Mouse (Mus musculus) embryonic facial prominence, embryonic 15.5 days (tissue): ENCODE results near the gene Erich2. TPM values are rescaled to one million over a fixed set of nuclear protein-coding genes. Genes with fewer than 3 reads are reported as not detected.

Source experiments
- ATAC-seq: fragments of 200-750 bp; cut with Nextera tagmentation; 2 replicates; pipeline ENCODE4 v1.8.0; 2017; ENCODE audit warnings: low read depth, moderate TSS enrichment; ENCODE audit not compliant: insufficient number of reproducible peaks, low FRiP score, low TSS enrichment
- H3K27ac ChIP-seq: fragments of 300-500 bp; sonication (generic); replicated peaks from 2 replicates; pipeline ENCODE4 v1.5.1; 2015; ENCODE audit warnings: mild to moderate bottlenecking, inconsistent platforms
- H3K27me3 ChIP-seq: fragments of 300-500 bp; sonication (generic); 2 replicates; pipeline ENCODE4 v1.6.1; 2015; ENCODE audit warnings: inconsistent platforms
- H3K36me3 ChIP-seq: fragments of 300-500 bp; sonication (generic); 2 replicates; pipeline ENCODE4 v1.6.1; 2015; ENCODE audit warnings: mild to moderate bottlenecking, inconsistent platforms
- H3K4me1 ChIP-seq: fragments of 300-500 bp; sonication (generic); 2 replicates; pipeline ENCODE4 v1.6.1; 2015; ENCODE audit warnings: inconsistent platforms
- H3K4me2 ChIP-seq: fragments of 300-500 bp; sonication (generic); replicated peaks from 2 replicates; pipeline ENCODE4 v1.6.1; 2015; ENCODE audit warnings: mild to moderate bottlenecking, inconsistent platforms
- H3K4me3 ChIP-seq: fragments of 300-500 bp; sonication (generic); replicated peaks from 2 replicates; pipeline ENCODE4 v1.5.1; 2015; ENCODE audit warnings: mild to moderate bottlenecking, inconsistent platforms
- H3K9ac ChIP-seq: fragments of 300-500 bp; sonication (generic); 2 replicates; pipeline ENCODE4 v1.6.1; 2015; ENCODE audit warnings: inconsistent platforms
- H3K9me3 ChIP-seq: fragments of 300-500 bp; sonication (generic); replicated peaks from 2 replicates; pipeline ENCODE4 v1.6.1; 2016; ENCODE audit warnings: inconsistent platforms
- WGBS: fragments of 180-500 bp; shearing (Covaris S2); methylation state at CpG from one replicate; pipeline ENCODE4 v1.1.7; 2015; 5-methylcytosine and 5-hydroxymethylcytosine counted together
- polyA plus RNA-seq: library from polyadenylated mRNA; unstranded; fragments of >200 nt; fragmentation: Nextera tagmentation; extraction: Ambion mirVana; gene quantifications from 2 replicates; pipeline ENCODE4 v1.2.1, GENCODE M21; 2015

The Erich2 gene
- polyA plus RNA-seq, 1 experiment from 2014 or later, result 11.0 TPM

DNA sequence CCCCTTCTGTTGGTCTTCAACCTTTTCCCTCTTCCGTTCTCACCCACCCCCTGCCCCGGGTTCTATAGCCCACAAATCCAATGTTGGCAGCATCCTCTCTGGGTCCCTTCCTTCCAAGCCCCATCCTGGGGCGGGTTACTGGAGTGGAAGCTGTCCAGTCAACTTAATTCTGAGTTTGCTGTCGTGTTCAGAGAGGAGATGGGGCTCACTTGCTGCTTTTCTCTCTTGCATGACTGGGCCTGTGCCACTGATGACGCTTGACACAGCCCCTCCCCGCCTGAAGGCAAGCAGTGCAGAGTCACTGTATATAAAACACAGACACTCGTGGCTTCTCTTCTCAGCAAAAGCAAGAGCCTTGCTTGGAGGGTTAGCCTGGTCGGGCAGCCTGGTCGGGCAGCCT is 63.6 kb downstream of the Erich2 start:
- no peaks in the 10 kb centered on the region for H3K9me3 ChIP-seq
- H3K4me1 ChIP-seq, result peaks cover 20% of the 10 kb centered on the region
- ATAC-seq, result no peak
- peaks cover 59% of the 10 kb centered on the region for H3K27me3 ChIP-seq
- H3K9ac ChIP-seq, result no peak overlapping the region
- WGBS, result 37% methylated on average over 9 of the region's 9 CpGs
- no peak overlapping the region for H3K4me3 ChIP-seq
- H3K4me2 ChIP-seq, result no peak overlapping the region
- H3K27ac ChIP-seq, result no peak overlapping the region
- H3K36me3 ChIP-seq, result no peaks in the 10 kb centered on the region

DNA sequence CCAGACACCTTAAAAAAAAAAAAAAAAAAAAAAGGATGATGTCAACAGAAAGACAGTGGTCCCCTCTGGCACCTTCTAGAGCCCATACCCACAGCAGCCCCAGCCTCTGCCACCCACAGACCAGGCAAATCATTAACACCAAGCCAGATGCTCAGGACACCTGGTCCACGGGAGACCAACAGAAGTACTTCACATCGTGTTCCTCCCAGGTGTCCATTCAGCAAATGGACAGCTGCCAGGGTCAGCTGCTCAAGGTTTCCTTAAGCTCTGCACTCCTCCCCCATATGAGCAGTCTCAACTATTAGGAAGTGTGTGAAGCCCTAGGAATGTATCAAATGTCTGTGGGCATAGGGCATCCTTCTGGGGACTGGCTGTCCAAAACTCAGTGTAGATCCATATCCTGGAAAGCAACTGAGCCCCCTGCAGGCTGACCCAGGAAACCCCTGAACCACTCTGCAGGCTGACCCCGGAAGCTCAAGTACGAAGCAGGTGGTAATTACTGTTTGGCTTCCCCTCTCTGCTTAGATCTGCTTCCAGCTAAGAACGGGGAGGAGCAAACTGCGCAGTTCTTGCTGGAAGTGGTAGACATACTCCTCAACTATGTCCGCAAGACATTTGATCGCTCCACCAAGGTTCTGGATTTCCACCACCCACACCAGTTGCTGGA is 65.1 kb downstream of the Erich2 start:
- peaks cover 46% of the 10 kb centered on the region for H3K27me3 ChIP-seq
- no peaks in the 10 kb centered on the region for H3K9me3 ChIP-seq
- no peak for ATAC-seq
- no peaks in the 10 kb centered on the region for H3K36me3 ChIP-seq
- H3K27ac ChIP-seq, result no peak overlapping the region
- peaks cover 5% of the 10 kb centered on the region for H3K4me1 ChIP-seq
- no peak overlapping the region for H3K9ac ChIP-seq
- WGBS, result 68% methylated on average over 8 of the region's 8 CpGs
- H3K4me3 ChIP-seq, result no peak overlapping the region
- H3K4me2 ChIP-seq, result no peak overlapping the region

DNA sequence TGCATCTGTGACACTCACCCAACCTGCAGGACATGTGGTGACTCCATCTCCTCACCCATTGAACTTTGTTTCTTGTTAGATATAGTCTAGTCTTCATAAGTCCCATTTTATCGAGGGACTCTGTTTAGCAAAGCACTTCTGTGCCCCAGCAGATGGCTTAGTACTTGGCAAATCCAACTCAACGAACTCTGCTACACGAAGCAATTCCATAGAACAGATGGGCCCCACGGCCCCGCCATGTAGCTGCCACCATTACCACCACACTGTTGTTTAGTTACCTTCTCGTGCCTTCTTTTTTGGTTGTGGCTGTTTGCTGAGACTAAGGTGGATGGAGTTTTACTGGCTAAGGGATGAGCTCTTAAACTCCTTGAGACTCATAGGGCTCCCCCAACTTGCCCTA is 79.6 kb downstream of the Erich2 start:
- 88% methylated on average over 6 of the region's 6 CpGs for WGBS
- ATAC-seq, result no peak

More for the DNA sequence above, 79.6 kb downstream of the Erich2 start:
- Histone ChIP-seq H3K9me3 (no peaks in the 10 kb centered on the region), H3K4me3 (no peak overlapping the region), H3K4me1 (no peaks in the 10 kb centered on the region), H3K27me3 (no peaks in the 10 kb centered on the region), H3K9ac (no peak overlapping the region), H3K27ac (no peak overlapping the region), H3K4me2 (no peak overlapping the region), H3K36me3 (no peaks in the 10 kb centered on the region)

Other genes starting within 250 kb of the Erich2 start
- 7.4 and 9.6 TPM in 2 replicates for gene Sp5, start 33.9 kb upstream of the Erich2 start, polyA plus RNA-seq
- 0.71 and 0.81 TPM in 2 replicates for gene Gad1, start 44.3 kb downstream of the Erich2 start, polyA plus RNA-seq
- gene Gorasp2, start 152.8 kb downstream of the Erich2 start, polyA plus RNA-seq, result 178 and 191 TPM in 2 replicates
- gene Gm26558, start 153.3 kb downstream of the Erich2 start, polyA plus RNA-seq, result 4.9 and 5.6 TPM in 2 replicates